Mouse (Mus musculus): ENCODE measurements at regions not wholly inside any gene's neighbourhood (a gene's known extent, or its start where the extent isn't known, plus 50 kb on each side); places are given as distances from the start of the nearest gene placed in this dataset.

- peak; percentile 51 for ATAC-seq (ENCODE audit: low TSS enrichment)
Observed at GRCm38 (mm10) chr17:87531411-87532157, 84.8 kb upstream of the Calm2 start.

DNA sequence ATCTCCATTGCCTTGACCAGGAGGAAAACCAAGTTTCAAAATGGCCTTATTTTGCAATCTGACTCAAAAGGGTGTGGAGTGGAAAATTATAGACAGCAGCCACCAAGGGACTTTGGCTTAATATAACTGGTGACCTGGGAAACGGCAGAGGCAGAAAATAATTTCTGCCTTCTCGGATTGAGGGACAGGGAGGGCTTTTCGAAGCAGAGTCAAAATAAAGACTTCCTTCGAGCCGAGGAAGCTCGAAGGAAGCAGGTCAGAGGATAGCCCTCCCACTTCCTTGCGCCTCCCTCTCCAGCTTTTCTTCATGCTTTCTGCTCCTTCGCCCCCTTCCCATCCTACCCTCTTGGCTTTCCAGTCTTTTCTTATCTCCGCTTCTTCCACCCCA, 85.4 kb upstream of the Calm2 start:
- no peak for ATAC-seq (ENCODE audit: low TSS enrichment)

DNA sequence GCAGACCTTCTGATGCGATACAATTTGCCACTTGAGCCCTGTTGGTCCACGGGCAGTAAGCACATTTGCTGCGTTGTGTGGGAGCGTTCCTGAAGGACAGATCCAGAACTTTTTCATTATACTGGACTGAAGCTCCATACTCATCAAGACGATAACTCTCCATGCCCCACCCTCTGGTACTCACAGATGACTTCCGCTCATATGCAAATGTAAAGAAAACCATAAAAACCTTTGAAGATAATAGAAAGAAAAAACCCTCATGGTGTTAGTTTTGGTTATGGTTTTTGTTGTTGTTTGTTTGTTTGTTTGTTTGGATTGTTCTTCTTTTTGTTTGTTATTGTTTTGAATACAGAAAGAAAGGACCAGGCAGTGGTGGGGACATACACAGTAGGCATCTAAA, 86.0 kb upstream of the Calm2 start:
- no peak for ATAC-seq (ENCODE audit: low TSS enrichment)

- ATAC-seq (ENCODE audit: low TSS enrichment) = no peak
Observed at GRCm38 (mm10) chr17:87549568-87549967, 86.2 kb upstream of the Epcam start.

DNA sequence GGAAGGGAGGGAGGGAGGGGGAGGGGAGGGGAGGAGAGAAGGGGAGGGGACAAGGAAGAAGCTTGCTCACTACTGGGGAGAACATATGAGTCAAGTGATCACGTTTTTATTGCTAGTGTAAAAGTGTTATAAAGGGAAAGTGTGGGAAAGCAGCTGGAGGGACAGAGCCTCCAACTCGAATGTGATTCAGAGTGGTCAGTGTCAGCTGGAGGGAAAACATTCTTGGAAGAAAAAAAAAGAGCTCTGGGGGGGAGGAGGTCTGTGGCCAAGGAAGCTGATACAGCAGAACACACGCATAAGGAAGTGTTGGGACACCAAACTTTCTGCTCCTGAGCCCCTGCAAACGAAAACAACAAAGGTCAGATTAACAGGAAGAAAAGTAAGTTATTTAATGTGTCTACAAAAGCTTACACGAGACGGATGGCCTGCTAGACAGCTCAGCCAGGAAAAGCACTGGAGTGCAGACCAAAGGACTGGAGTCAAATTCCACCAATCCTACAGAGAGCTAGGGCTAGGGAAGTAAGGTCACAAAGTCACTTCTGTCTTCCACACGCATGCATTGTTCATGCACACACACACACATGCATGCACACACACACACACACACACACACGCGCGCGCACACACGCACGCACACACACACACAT, 85.1 kb upstream of the Epcam start:
- no peak for ATAC-seq (ENCODE audit: low TSS enrichment)

DNA sequence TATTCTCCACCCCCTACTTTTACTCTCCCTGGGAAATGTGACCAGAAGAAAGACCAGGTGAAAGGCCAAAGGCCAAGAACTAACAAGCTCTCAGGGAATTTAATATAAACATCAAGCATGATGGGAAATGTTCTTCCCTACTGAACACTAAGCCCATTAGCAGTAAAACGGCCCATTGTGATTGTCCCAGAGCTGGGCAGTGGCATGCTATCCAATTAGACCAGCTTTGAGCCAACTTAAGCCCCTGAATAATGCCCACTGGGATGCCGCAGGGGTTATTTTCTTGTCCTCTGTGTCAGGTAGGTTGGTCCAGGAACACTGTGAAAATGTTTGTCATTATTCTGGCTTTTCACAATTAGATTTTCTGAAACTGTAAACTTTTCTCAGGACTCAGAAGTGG, 81.2 kb upstream of the Epcam start:
- ATAC-seq (ENCODE audit: low TSS enrichment) = no peak

DNA sequence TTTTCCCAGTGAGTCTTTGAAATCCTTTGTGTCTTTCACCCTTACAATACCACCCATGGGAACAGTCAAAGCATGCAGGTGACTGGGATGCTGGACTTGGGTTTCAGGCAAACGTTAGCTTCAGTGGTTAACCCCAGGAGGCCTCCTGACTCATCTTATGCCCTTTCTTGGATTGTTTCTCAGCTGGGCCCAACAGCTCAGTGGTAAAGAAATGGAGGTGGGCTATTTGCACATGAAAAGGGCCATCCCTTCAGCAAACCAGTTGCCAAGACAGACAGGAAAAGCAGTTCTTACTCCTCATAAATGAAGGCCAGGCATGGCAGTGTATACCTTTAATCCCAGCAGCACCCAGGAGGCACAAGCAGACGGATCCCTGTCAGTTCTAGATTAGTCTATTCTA, 77.4 kb upstream of the Epcam start:
- ATAC-seq (ENCODE audit: low TSS enrichment) = no peak

DNA sequence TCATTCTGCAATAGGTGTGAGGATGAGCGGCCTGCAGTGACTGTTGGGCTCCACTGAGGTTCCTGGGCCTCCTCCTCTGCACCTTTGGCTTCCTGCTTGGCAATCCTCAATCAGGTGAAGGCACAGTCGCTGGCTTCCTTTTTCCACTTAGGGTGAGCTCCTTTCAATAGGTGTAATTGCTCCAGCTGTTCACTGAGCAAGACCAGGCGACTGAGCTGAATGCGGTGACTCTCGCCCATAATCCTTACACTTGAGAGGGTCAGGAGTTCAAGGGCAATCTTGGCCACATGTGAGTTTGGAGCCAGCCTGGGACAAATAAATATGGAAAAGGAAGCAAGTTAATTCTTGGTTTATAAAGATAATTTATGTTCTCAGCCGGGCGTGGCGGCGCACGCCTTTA, 76.1 kb upstream of the Epcam start:
- no peak for ATAC-seq (ENCODE audit: low TSS enrichment)

DNA sequence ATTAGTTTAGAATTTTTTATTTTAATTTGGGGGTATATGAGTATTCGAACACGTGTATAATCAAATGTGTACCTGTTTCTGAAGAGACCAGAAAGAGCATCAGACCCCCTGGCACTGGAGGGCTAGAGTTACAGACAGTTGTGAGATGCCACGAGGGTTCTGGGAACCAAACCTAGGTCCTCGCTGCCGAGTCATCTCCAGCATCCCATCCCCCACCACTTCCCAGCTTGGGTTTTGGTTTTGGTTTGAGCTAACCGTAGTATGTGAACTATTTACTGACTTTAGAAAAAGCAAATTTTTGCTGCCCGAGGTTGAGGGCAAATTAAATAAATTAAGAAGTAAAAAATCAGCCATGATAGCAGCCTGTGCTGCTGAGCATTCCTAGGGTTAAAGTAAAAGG, 74.9 kb upstream of the Epcam start:
- ATAC-seq (ENCODE audit: low TSS enrichment) = no peak

DNA sequence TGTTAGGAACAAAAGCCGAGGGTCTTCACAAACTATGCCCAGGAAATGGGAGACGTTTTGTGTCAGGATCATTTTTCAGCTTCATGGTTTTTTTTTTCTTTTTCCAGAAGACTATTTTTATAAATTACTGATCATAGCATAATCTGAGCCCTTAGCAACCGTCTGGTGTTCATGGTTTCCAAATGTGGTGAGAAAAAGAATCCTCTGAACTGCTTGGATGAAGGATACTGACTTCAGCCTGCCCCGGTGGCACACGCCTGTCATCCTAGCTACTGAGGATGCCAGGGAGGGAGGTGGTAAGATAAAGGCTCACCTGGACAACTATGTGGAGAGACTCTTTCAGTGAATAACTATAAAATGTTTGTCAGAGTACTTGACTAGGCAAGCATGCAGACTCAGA, 72.4 kb upstream of the Epcam start:
- ATAC-seq (ENCODE audit: low TSS enrichment) = no peak

- ATAC-seq (ENCODE audit: low TSS enrichment) = no peak
Observed at GRCm38 (mm10) chr17:87565631-87566030, 70.1 kb upstream of the Epcam start.

- ATAC-seq (ENCODE audit: low TSS enrichment) = no peak
Observed at GRCm38 (mm10) chr17:87566296-87566695, 69.5 kb upstream of the Epcam start.

- ATAC-seq (ENCODE audit: low TSS enrichment) = no peak
Observed at GRCm38 (mm10) chr17:87566996-87567395, 68.8 kb upstream of the Epcam start.

DNA sequence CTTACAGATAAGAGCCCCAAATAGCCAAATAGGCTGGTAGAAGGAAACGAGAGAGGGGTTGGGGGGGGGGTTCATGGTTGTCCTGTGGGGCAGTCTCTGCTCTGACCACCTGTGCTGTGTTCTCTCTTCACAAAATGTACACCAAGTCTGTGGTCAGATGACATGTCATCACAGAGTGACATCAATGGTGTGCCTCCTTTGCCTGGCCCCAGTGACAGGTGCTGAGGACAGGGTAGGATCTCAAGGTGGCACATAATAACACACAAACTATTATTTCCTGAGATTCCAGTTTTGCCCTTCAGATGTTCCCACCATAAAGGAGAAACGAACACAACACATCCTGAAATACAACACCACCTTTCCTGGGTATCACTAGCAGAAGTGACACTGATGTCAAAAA, 68.3 kb upstream of the Epcam start:
- no peak for ATAC-seq (ENCODE audit: low TSS enrichment)

- ATAC-seq (ENCODE audit: low TSS enrichment) = no peak
Observed at GRCm38 (mm10) chr17:87569981-87570380, 65.8 kb upstream of the Epcam start.

DNA sequence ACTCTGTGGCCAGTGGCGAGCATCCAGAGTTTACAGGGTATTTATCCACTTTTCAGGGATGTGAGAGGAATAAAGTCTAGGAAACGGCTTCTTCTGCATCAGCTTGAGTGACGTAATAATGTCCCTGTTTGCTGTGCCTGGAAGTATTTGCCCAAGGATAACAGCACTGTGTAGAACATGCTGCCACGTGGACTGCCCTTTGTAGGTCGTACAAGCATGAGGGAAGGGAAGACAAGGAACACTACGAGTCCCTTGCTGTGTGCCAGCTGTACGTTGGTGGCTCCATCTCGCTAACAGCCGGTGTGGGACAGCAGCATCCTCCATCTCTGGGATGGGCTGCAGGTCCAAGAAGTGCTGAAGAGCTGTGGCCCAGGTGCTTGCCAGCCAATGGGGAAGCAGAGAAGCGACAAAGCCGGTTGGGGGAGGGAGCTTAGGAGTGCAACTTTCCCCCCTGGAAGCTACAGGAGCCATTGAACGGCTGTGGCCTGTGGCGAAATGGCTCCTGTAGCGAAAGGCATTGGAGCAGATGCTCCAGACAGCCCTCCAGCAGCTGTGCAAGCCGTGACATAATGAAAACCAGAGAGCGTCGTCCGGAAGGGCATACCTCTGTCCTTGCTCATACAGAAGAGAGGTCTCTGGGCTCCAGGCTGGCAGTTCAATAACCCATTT, 65.0 kb upstream of the Epcam start:
- peak; percentile 32 for ATAC-seq (ENCODE audit: low TSS enrichment)

DNA sequence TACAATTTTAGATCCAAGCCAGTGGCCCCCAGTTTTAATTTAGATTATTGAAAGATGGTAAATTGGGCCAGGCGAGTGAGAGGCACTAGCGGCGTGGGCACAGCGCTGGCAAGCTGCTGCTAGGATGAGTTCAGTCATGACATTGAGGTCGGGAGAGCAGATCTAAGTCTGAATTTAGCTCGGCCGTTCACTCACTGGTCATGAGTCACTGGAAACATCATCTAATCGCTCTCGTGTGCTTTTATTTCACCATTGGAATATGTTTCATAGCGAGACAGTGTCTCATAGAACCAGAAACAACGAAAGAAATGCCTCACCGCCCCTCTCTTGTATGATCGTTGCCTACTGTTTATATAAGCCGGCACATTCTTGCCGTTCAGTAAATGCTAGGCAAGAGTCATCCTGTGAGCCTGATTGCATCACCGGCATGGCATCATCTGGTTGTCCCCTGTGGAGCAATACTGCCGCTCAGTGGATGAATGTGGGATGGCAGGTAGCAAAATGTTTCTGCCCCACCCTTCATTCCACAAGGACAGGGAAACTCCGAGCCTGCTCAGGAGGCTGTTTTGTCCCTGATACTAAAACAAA, 64.3 kb upstream of the Epcam start:
- peak; percentile 97 for ATAC-seq (ENCODE audit: low TSS enrichment)

DNA sequence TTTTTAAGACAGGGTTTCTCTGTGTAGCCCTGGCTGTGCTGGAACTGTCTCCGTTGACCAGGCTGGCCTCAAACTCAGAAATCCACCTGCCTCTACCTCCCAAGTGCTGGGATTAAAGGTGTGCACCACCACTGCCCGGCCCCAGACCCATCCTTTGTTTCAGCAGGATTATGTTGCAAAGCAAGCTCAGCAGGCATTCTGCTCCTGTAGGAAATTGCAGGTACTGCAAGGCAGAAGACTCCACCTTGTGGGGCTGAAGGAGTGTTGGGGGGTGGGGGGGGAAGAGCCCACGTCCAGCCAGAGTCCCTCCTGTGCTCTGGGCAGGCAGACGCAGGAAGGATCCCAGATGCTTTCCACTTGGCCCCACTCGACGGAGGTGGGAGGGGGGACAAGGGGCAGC, 52.2 kb upstream of the Epcam start:
- no peak for ATAC-seq (ENCODE audit: low TSS enrichment)

- ATAC-seq (ENCODE audit: low TSS enrichment) = no peak
Observed at GRCm38 (mm10) chr17:87585355-87585754, 50.4 kb upstream of the Epcam start.

Measured in frontal cortex, adult (tissue).